Mouse (Mus musculus): ENCODE measurements around the gene Rnf133. TPM values are rescaled to one million over a fixed set of nuclear protein-coding genes. Genes with fewer than 3 reads are reported as not detected.

Rnf133 gene
- not detected in 2 replicates for polyA plus RNA-seq (2015; fragmentation: Nextera tagmentation; extraction: Ambion mirVana)

- Histone ChIP-seq H3K4me2 (replicated peaks; ENCODE audit: low read depth, low read length) (no peak within 1 kb of the TSS), H3K9me3 (ENCODE audit: low read length) (no peaks in the 10 kb centered on the region), H3K4me3 (ENCODE audit: low read length) (no peak within 1 kb of the TSS), H3K9ac (replicated peaks; ENCODE audit: low read length) (no peak within 1 kb of the TSS), H3K36me3 (ENCODE audit: insufficient read depth, low read length) (no peaks in the 10 kb centered on the region), H3K4me1 (ENCODE audit: insufficient read depth, low read length) (no peaks in the 10 kb centered on the region), H3K27ac (ENCODE audit: low read length) (no peak within 1 kb of the TSS), H3K27me3 (ENCODE audit: insufficient read depth, low read length) (no peaks in the 10 kb centered on the region)
- 84% methylated on average over 2 of the region's 2 CpGs for WGBS
- ATAC-seq (ENCODE audit: low FRiP score, low TSS enrichment): no peak
Measured at GRCm38 (mm10) chr6:23650205-23650604, at the start of gene Rnf133. Gene Rnf133 (minus strand): TSS chr6:23650305.

DNA sequence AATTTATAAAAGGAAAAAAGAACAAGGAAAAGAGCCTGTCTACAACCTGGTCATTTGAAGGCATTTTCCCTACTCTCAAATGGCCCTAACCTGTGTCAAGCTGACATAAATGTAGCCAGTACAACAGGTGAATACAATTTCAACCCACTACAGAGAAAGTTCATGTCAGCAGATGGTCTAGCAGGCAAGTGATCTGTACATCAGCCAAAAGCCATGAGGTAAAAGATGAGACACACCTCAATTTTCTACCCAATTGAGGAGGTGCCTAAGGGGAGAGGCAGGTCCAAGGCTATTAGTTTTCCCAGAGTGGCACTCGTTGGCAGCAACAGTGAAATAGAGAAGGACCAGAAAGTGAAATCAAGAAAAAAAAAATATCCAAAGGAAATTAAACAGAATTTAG is 28.1 kb upstream of the Rnf133 start:
- Histone ChIP-seq H3K27me3 (ENCODE audit: insufficient read depth, low read length) (no peaks in the 10 kb centered on the region), H3K4me2 (replicated peaks; ENCODE audit: low read depth, low read length) (no peak overlapping the region), H3K36me3 (ENCODE audit: insufficient read depth, low read length) (no peaks in the 10 kb centered on the region), H3K27ac (ENCODE audit: low read length) (no peak overlapping the region), H3K4me1 (ENCODE audit: insufficient read depth, low read length) (no peaks in the 10 kb centered on the region), H3K9ac (replicated peaks; ENCODE audit: low read length) (no peak overlapping the region), H3K4me3 (ENCODE audit: low read length) (no peak overlapping the region), H3K9me3 (ENCODE audit: low read length) (no peaks in the 10 kb centered on the region)
- WGBS: 76% methylated on average over 1 of the region's 1 CpGs
- no peak for ATAC-seq (ENCODE audit: low FRiP score, low TSS enrichment)

GRCm38 (mm10) chr6:23655036-23655435 is 4.9 kb upstream of the Rnf133 start, which contains the start of gene Rnf148:
Gene Rnf148 (minus strand): TSS chr6:23655136.
- no peak for ATAC-seq (ENCODE audit: low FRiP score, low TSS enrichment)
- Histone ChIP-seq H3K4me3 (ENCODE audit: low read length) (no peak within 1 kb of the TSS), H3K9ac (replicated peaks; ENCODE audit: low read length) (no peak within 1 kb of the TSS), H3K27ac (ENCODE audit: low read length) (no peak within 1 kb of the TSS), H3K9me3 (ENCODE audit: low read length) (no peaks in the 10 kb centered on the region), H3K4me2 (replicated peaks; ENCODE audit: low read depth, low read length) (no peak within 1 kb of the TSS), H3K36me3 (ENCODE audit: insufficient read depth, low read length) (no peaks in the 10 kb centered on the region), H3K4me1 (ENCODE audit: insufficient read depth, low read length) (no peaks in the 10 kb centered on the region), H3K27me3 (ENCODE audit: insufficient read depth, low read length) (no peaks in the 10 kb centered on the region)
- WGBS: 89% methylated on average over 2 of the region's 2 CpGs

GRCm38 (mm10) chr6:23648732-23649131 is 1.4 kb downstream of the Rnf133 start:
- H3K27me3 ChIP-seq (ENCODE audit: insufficient read depth, low read length): no peaks in the 10 kb centered on the region
- H3K4me1 ChIP-seq (ENCODE audit: insufficient read depth, low read length): no peaks in the 10 kb centered on the region
- no peak overlapping the region for H3K4me2 ChIP-seq (replicated peaks; ENCODE audit: low read depth, low read length)
- H3K9me3 ChIP-seq (ENCODE audit: low read length): no peaks in the 10 kb centered on the region
- no peak overlapping the region for H3K27ac ChIP-seq (ENCODE audit: low read length)
- no peaks in the 10 kb centered on the region for H3K36me3 ChIP-seq (ENCODE audit: insufficient read depth, low read length)
- no peak overlapping the region for H3K4me3 ChIP-seq (ENCODE audit: low read length)
- no peak overlapping the region for H3K9ac ChIP-seq (replicated peaks; ENCODE audit: low read length)
- no peak for ATAC-seq (ENCODE audit: low FRiP score, low TSS enrichment)
- 69% methylated on average over 8 of the region's 8 CpGs for WGBS

DNA sequence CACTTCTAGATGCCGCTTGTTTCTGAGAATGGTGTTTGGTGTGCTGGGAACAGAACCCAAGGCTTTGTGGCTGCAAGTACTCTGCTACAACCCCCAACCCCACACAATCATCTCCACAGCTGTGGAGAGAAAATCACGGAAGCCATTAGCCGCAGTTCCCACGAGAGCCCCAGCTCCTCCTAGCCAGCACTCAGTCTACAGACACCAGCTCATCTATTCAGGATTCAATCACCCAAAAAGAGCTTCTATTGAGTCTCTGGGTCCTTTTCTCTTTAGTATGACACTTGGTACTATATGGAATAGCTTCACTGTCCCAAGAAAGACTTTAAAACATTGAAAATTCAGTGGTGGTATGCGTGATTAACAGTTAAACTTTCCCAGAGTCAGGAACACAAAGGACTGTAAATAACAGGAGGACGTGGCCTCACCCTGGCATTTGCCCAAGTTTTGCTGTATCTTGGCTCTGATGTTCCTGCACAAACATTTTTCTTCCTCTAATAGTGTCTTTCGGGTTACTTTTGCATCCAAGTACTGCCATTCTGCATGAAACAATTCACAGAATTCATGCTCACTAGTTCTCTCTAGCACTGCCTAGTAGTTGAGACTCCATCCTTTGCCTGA is 2.4 kb downstream of the Rnf133 start:
- ATAC-seq (ENCODE audit: low FRiP score, low TSS enrichment): no peak
- no peak overlapping the region for H3K4me3 ChIP-seq (ENCODE audit: low read length)
- H3K36me3 ChIP-seq (ENCODE audit: insufficient read depth, low read length): no peaks in the 10 kb centered on the region
- H3K27me3 ChIP-seq (ENCODE audit: insufficient read depth, low read length): no peaks in the 10 kb centered on the region
- H3K4me2 ChIP-seq (replicated peaks; ENCODE audit: low read depth, low read length): no peak overlapping the region
- WGBS: 61% methylated on average over 7 of the region's 7 CpGs
- no peak overlapping the region for H3K9ac ChIP-seq (replicated peaks; ENCODE audit: low read length)
- H3K4me1 ChIP-seq (ENCODE audit: insufficient read depth, low read length): no peaks in the 10 kb centered on the region
- no peak overlapping the region for H3K27ac ChIP-seq (ENCODE audit: low read length)
- no peaks in the 10 kb centered on the region for H3K9me3 ChIP-seq (ENCODE audit: low read length)

DNA sequence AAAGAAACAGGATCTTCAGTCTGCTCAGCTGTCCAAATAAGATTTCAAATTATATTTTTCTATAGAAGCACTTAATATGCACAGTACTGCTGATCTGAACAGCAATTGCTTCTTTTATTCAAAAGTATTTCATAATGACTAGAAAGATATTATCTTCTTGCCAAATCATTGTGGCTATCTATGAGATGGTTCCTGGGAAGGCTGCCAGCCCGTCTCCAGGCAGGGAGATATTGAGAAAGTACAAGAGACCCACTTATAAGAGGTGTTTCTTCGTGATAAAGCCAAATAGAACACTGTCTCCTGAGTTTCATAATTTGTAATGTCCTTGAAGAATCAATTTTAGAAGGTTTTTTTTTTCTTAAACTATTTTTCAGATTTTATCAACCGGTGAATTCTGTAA is 13.0 kb downstream of the Rnf133 start:
- Histone ChIP-seq H3K9me3 (ENCODE audit: low read length) (no peaks in the 10 kb centered on the region), H3K36me3 (ENCODE audit: insufficient read depth, low read length) (no peaks in the 10 kb centered on the region), H3K4me3 (ENCODE audit: low read length) (no peak overlapping the region), H3K9ac (replicated peaks; ENCODE audit: low read length) (no peak overlapping the region), H3K27me3 (ENCODE audit: insufficient read depth, low read length) (no peaks in the 10 kb centered on the region), H3K4me2 (replicated peaks; ENCODE audit: low read depth, low read length) (no peak overlapping the region), H3K27ac (ENCODE audit: low read length) (no peak overlapping the region), H3K4me1 (ENCODE audit: insufficient read depth, low read length) (no peaks in the 10 kb centered on the region)
- WGBS: 82% methylated on average over 3 of the region's 3 CpGs
- no peak for ATAC-seq (ENCODE audit: low FRiP score, low TSS enrichment)

GRCm38 (mm10) chr6:23635208-23635607 is 14.9 kb downstream of the Rnf133 start:
- Histone ChIP-seq H3K9me3 (ENCODE audit: low read length) (no peaks in the 10 kb centered on the region), H3K27ac (ENCODE audit: low read length) (no peak overlapping the region), H3K9ac (replicated peaks; ENCODE audit: low read length) (no peak overlapping the region), H3K27me3 (ENCODE audit: insufficient read depth, low read length) (no peaks in the 10 kb centered on the region), H3K4me2 (replicated peaks; ENCODE audit: low read depth, low read length) (no peak overlapping the region), H3K4me1 (ENCODE audit: insufficient read depth, low read length) (no peaks in the 10 kb centered on the region), H3K36me3 (ENCODE audit: insufficient read depth, low read length) (no peaks in the 10 kb centered on the region), H3K4me3 (ENCODE audit: low read length) (no peak overlapping the region)
- 95% methylated on average over 3 of the region's 3 CpGs for WGBS
- no peak for ATAC-seq (ENCODE audit: low FRiP score, low TSS enrichment)

- Histone ChIP-seq H3K4me2 (replicated peaks; ENCODE audit: low read depth, low read length) (no peak overlapping the region), H3K27ac (ENCODE audit: low read length) (no peak overlapping the region), H3K9ac (replicated peaks; ENCODE audit: low read length) (no peak overlapping the region), H3K36me3 (ENCODE audit: insufficient read depth, low read length) (no peaks in the 10 kb centered on the region), H3K4me1 (ENCODE audit: insufficient read depth, low read length) (no peaks in the 10 kb centered on the region), H3K27me3 (ENCODE audit: insufficient read depth, low read length) (no peaks in the 10 kb centered on the region), H3K4me3 (ENCODE audit: low read length) (no peak overlapping the region), H3K9me3 (ENCODE audit: low read length) (no peaks in the 10 kb centered on the region)
- no peak for ATAC-seq (ENCODE audit: low FRiP score, low TSS enrichment)
- whole genome bisulfite sequencing: 76% methylated on average over 9 of the region's 9 CpGs
Measured at GRCm38 (mm10) chr6:23634016-23634415, 16.1 kb downstream of the Rnf133 start.

GRCm38 (mm10) chr6:23630465-23630864 is 19.6 kb downstream of the Rnf133 start:
- Histone ChIP-seq H3K27me3 (ENCODE audit: insufficient read depth, low read length) (no peaks in the 10 kb centered on the region), H3K4me2 (replicated peaks; ENCODE audit: low read depth, low read length) (no peak overlapping the region), H3K36me3 (ENCODE audit: insufficient read depth, low read length) (no peaks in the 10 kb centered on the region), H3K4me1 (ENCODE audit: insufficient read depth, low read length) (no peaks in the 10 kb centered on the region), H3K4me3 (ENCODE audit: low read length) (no peak overlapping the region), H3K27ac (ENCODE audit: low read length) (no peak overlapping the region), H3K9ac (replicated peaks; ENCODE audit: low read length) (no peak overlapping the region), H3K9me3 (ENCODE audit: low read length) (no peaks in the 10 kb centered on the region)
- ATAC-seq (ENCODE audit: low FRiP score, low TSS enrichment): no peak
- WGBS: 33% methylated on average over 4 of the region's 4 CpGs

Data from kidney, embryonic 16.5 days (tissue).